Mouse (Mus musculus): ENCODE data around the gene Cacnb4. TPM values are rescaled to one million over a fixed set of nuclear protein-coding genes. Genes with fewer than 3 reads are reported as not detected.

Gene Cacnb4
- polyA plus RNA-seq, 1 experiment from 2014 or later: 2.0 TPM

DNA sequence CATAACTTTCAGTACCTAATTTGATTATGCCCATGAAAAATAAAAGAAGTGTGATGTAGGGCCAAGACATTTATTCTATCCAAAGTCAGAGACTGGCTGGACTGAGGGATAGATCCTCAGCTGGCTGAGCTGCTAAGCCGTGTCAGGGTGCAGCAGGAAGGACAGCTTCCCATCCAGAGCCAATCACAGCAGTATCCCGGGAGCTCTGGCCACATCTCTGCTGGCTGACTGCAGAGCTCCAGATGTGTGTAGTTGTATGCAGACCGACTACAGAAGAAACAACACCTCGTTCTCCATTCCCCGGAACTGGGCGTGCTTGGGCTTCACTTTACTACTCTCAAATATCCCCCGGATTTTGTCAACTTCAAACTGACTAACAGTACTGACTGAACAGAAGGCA, 243.3 kb downstream of the Cacnb4 start:
- Histone ChIP-seq H3K36me3 (ENCODE audit: insufficient read depth, low read length) (no peaks in the 10 kb centered on the region), H3K9me3 (ENCODE audit: low read length) (no peaks in the 10 kb centered on the region), H3K9ac (replicated peaks; ENCODE audit: low read length) (no peak overlapping the region), H3K4me2 (replicated peaks; ENCODE audit: low read depth, low read length) (no peak overlapping the region), H3K27me3 (ENCODE audit: insufficient read depth, low read length) (no peaks in the 10 kb centered on the region), H3K27ac (ENCODE audit: low read length) (no peak overlapping the region), H3K4me1 (ENCODE audit: insufficient read depth, low read length) (no peaks in the 10 kb centered on the region), H3K4me3 (ENCODE audit: low read length) (no peak overlapping the region)
- WGBS: 57% methylated on average over 7 of the region's 7 CpGs
- no peak for ATAC-seq (ENCODE audit: low FRiP score, low TSS enrichment)

DNA sequence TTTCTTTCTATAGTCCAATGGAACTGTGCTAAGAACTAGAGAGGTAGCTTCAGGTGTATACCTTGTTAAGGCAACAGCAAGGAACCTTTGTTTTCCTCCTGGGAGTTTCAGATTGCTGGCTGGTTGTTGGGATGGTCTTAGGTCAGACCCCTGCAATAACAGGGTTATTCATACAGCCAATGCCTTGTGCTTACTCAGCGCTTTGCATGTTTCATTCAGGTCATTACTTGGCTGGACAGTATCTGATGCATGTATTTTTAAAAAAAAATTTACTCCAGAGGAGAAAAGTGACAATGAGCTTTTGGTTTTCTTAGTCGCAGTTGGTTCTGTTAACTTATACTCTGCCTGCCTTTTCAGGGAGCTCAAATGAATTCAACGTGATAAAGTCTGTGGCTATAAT, 249.2 kb downstream of the Cacnb4 start:
- H3K9me3 ChIP-seq (ENCODE audit: low read length): no peaks in the 10 kb centered on the region
- H3K4me2 ChIP-seq (replicated peaks; ENCODE audit: low read depth, low read length): no peak overlapping the region
- H3K4me1 ChIP-seq (ENCODE audit: insufficient read depth, low read length): peaks cover 20% of the 10 kb centered on the region
- H3K9ac ChIP-seq (replicated peaks; ENCODE audit: low read length): no peak overlapping the region
- H3K4me3 ChIP-seq (ENCODE audit: low read length): no peak overlapping the region
- H3K27ac ChIP-seq (ENCODE audit: low read length): no peak overlapping the region
- H3K27me3 ChIP-seq (ENCODE audit: insufficient read depth, low read length): no peaks in the 10 kb centered on the region
- H3K36me3 ChIP-seq (ENCODE audit: insufficient read depth, low read length): no peaks in the 10 kb centered on the region
- WGBS: 80% methylated on average over 3 of the region's 3 CpGs
- no peak for ATAC-seq (ENCODE audit: low FRiP score, low TSS enrichment)

DNA sequence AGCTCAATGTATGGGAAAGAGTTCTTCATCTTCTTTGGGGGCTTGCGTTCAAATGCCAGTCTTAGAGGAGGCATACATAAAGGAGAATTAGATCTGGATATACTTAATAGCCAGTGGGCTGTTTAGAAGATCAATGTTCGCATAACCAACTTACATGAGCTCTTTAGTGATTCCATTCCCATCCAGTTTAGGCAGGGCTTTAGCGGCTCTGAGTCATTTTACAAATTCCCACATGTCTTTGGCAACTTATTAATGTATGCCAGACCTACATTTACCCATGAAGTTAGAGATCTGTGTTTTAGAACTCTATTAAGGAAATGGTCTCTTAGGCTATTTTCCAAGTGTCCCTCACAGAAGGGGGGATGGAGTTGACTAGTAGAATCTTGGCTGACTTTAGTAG, 250.6 kb downstream of the Cacnb4 start:
- Histone ChIP-seq H3K4me3 (ENCODE audit: low read length) (no peak overlapping the region), H3K4me2 (replicated peaks; ENCODE audit: low read depth, low read length) (peak overlapping the region; percentile 76; the same call in 1 of the 2 replicates), H3K4me1 (ENCODE audit: insufficient read depth, low read length) (peaks cover 34% of the 10 kb centered on the region), H3K9me3 (ENCODE audit: low read length) (no peaks in the 10 kb centered on the region), H3K36me3 (ENCODE audit: insufficient read depth, low read length) (no peaks in the 10 kb centered on the region), H3K27me3 (ENCODE audit: insufficient read depth, low read length) (no peaks in the 10 kb centered on the region), H3K27ac (ENCODE audit: low read length) (no peak overlapping the region), H3K9ac (replicated peaks; ENCODE audit: low read length) (no peak overlapping the region)
- no peak for ATAC-seq (ENCODE audit: low FRiP score, low TSS enrichment)
- WGBS: 89% methylated on average over 3 of the region's 3 CpGs

DNA sequence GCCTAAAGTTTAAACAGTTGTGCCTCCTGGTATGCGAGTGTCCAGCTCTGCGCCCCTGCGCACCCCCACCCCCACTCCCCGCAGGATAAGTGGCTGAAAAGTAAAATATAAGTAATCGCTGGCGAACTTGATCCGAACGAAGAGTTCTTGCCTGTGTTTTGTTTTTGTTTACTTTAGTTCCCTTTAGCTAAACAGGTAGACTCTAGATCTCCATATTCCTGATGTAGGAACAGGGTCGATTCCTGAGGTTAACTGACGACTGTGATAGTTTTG, 251.2 kb downstream of the Cacnb4 start:
- no peaks in the 10 kb centered on the region for H3K27me3 ChIP-seq (ENCODE audit: insufficient read depth, low read length)
- peak overlapping the region; percentile 97 for H3K9ac ChIP-seq (replicated peaks; ENCODE audit: low read length)
- 11% methylated on average over 10 of the region's 10 CpGs for WGBS
- peak overlapping the region; percentile 76 for H3K4me2 ChIP-seq (replicated peaks; ENCODE audit: low read depth, low read length)
- no peak for ATAC-seq (ENCODE audit: low FRiP score, low TSS enrichment)
- H3K27ac ChIP-seq (ENCODE audit: low read length): peak overlapping the region; percentile 52
- H3K9me3 ChIP-seq (ENCODE audit: low read length): no peaks in the 10 kb centered on the region
- H3K4me1 ChIP-seq (ENCODE audit: insufficient read depth, low read length): peaks cover 37% of the 10 kb centered on the region
- no peaks in the 10 kb centered on the region for H3K36me3 ChIP-seq (ENCODE audit: insufficient read depth, low read length)
- H3K4me3 ChIP-seq (ENCODE audit: low read length): peak overlapping the region; percentile 97

DNA sequence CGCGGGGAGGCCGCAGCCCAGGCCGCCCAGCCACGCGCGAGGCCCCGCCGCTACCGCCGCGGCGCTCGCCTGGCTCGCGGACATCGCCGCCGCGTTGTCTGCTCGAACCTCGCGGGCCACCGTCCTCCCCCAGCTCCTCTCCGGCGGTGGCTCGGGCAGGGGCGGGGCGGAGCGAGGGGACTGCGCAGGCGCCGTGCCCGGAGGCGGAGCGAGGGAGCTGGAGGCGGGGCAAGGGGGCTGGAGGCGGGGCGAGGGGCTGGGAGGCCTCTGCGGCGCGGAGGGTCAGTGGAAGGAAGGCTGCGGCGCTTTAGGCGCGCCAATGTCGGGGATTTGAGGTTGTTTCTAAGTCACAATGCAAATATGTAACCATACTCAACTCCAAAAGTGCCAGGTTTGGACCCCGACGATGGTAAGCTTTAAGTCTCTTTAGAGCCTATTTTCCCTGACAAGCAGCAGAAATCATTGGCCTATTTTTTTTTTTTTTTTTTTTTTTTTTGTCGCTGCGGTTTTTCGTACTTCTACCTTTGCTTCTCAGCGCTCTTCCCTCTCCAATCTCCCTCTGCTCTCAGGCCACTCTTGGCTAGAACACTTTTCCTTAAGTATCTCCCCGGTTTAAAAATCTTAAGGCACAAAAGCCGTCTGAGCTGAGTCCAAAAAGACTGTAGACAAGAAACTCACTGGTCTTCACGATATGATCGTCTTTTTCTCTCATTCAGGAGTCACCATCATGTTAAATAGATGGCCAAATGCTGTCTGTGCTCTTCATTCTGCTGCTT, 251.7 kb downstream of the Cacnb4 start, which contains the start of gene Arl5a:
TSS of gene Arl5a (minus strand) at position 155 of the 776 bp plus-strand sequence.
- peak within 1 kb of the TSS; percentile 86 for H3K27ac ChIP-seq (ENCODE audit: low read length)
- H3K27me3 ChIP-seq (ENCODE audit: insufficient read depth, low read length): no peaks in the 10 kb centered on the region
- H3K4me1 ChIP-seq (ENCODE audit: insufficient read depth, low read length): peaks cover 37% of the 10 kb centered on the region
- H3K4me2 ChIP-seq (replicated peaks; ENCODE audit: low read depth, low read length): peak within 1 kb of the TSS; percentile 76
- H3K9ac ChIP-seq (replicated peaks; ENCODE audit: low read length): peak within 1 kb of the TSS; percentile 97
- peak within 1 kb of the TSS; percentile 97 for H3K4me3 ChIP-seq (ENCODE audit: low read length)
- peak; percentile 95 for ATAC-seq (ENCODE audit: low FRiP score, low TSS enrichment)
- no peaks in the 10 kb centered on the region for H3K9me3 ChIP-seq (ENCODE audit: low read length)
- WGBS: under 1% methylated on average over 49 of the region's 57 CpGs
- H3K36me3 ChIP-seq (ENCODE audit: insufficient read depth, low read length): no peaks in the 10 kb centered on the region

DNA sequence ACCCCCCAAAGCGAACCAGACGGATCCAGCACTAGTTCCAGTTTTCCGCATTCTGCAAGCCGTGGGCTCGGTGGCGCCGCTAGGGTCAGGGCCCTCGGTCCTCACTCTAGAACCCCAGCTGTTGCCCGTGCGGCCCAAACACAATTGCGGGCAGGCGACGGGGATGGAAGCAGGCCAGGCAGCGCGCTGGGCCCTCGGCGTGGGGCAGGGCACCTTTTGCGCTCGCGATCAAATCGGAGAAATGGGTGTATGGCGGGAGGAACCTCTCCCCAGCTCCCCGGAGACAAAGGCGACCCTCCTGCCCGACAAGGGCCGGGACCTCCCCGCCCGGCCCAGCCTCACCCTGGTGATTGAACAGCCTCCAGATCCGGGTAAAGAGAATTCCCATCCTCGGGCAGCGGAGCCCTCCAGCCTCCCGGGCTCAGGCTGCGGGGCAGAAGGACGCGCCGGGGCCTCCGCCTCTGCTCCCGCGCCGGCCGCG, 252.3 kb downstream of the Cacnb4 start:
- H3K4me1 ChIP-seq (ENCODE audit: insufficient read depth, low read length): peaks cover 38% of the 10 kb centered on the region
- H3K4me2 ChIP-seq (replicated peaks; ENCODE audit: low read depth, low read length): peak overlapping the region; percentile 76
- peak overlapping the region; percentile 97 for H3K4me3 ChIP-seq (ENCODE audit: low read length)
- no peaks in the 10 kb centered on the region for H3K9me3 ChIP-seq (ENCODE audit: low read length)
- H3K36me3 ChIP-seq (ENCODE audit: insufficient read depth, low read length): no peaks in the 10 kb centered on the region
- no peaks in the 10 kb centered on the region for H3K27me3 ChIP-seq (ENCODE audit: insufficient read depth, low read length)
- peak; percentile 87 for ATAC-seq (ENCODE audit: low FRiP score, low TSS enrichment)
- peak overlapping the region; percentile 97 for H3K9ac ChIP-seq (replicated peaks; ENCODE audit: low read length)
- under 1% methylated on average over 41 of the region's 42 CpGs for WGBS
- H3K27ac ChIP-seq (ENCODE audit: low read length): peak overlapping the region; percentile 86

DNA sequence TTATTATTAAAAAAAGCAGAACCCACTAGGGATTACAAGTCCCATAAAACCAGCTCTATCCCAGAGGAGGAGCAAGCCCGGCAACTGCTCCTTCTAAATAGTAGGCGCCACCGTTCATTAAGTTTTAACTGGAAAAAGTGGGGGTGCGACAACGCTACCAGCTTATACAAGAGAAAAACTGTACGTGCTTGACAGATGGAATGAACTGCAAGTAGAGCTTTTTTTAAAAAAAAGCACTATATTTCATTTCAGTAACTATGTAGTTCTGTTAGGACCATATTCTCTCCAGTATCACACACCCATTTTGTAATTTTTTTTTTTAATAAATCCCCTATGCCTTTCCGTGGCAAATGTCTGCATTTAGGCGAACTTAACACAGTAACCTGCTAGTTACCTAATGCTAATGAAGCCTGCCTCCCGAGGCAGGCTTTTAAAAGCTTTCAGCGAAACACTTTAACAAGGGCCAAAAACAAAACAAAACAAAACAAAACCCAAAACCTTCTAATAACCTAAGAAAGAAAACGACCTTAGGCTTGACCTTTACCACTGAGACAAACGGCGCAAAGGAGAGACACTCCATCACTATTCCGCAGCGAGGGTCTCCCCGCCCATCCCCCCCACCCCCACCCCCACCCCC, 252.9 kb downstream of the Cacnb4 start:
- Histone ChIP-seq H3K4me1 (ENCODE audit: insufficient read depth, low read length) (peaks cover 41% of the 10 kb centered on the region), H3K4me3 (ENCODE audit: low read length) (peak overlapping the region; percentile 97), H3K27me3 (ENCODE audit: insufficient read depth, low read length) (no peaks in the 10 kb centered on the region), H3K9ac (replicated peaks; ENCODE audit: low read length) (peak overlapping the region; percentile 97), H3K36me3 (ENCODE audit: insufficient read depth, low read length) (no peaks in the 10 kb centered on the region), H3K9me3 (ENCODE audit: low read length) (no peaks in the 10 kb centered on the region), H3K27ac (ENCODE audit: low read length) (peak overlapping the region; percentile 50; the same call in 1 of the 2 replicates), H3K4me2 (replicated peaks; ENCODE audit: low read depth, low read length) (peak overlapping the region; percentile 76)
- no peak for ATAC-seq (ENCODE audit: low FRiP score, low TSS enrichment)
- 1% methylated on average over 16 of the region's 16 CpGs for WGBS

DNA sequence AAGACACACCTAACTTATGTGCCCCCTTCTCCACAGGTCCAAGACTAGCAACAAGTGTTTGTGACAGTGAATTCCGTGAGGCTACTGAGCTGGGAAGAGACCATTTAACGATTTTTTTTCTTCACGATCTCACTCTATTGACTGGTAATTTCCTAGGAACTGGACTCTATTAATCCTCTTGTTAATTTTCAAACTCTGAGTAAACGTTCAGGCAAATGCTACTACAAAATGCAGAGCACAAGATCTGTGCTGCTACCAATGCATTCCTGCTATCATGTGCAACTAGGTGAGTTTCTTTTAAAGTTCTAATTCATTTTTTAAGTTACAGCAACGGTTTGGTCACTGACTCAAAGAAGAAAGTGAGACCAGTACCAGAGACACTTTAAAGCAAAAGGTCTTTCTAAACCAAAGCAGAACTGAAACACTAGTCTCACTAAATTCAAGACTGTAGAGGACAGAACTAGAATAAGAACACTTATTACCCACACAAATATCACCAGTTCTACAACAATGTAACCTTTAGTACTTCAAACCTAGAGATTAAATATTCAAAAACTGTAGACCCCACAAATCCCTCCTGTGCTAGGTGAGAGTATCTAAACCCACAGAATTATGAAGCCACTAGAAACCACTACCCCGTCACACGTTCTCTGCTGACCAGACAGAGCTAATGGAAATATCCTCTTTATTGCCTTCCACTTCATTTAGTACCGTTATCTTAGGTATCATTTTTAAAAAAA, 253.6 kb downstream of the Cacnb4 start:
- Histone ChIP-seq H3K4me3 (ENCODE audit: low read length) (peak overlapping the region; percentile 97), H3K36me3 (ENCODE audit: insufficient read depth, low read length) (no peaks in the 10 kb centered on the region), H3K4me1 (ENCODE audit: insufficient read depth, low read length) (peaks cover 44% of the 10 kb centered on the region), H3K9ac (replicated peaks; ENCODE audit: low read length) (peak overlapping the region; percentile 97), H3K9me3 (ENCODE audit: low read length) (no peaks in the 10 kb centered on the region), H3K4me2 (replicated peaks; ENCODE audit: low read depth, low read length) (peak overlapping the region; percentile 76), H3K27me3 (ENCODE audit: insufficient read depth, low read length) (no peaks in the 10 kb centered on the region), H3K27ac (ENCODE audit: low read length) (peak overlapping the region; percentile 17; the same call in 1 of the 2 replicates)
- no peak for ATAC-seq (ENCODE audit: low FRiP score, low TSS enrichment)
- WGBS: 34% methylated on average over 8 of the region's 8 CpGs

DNA sequence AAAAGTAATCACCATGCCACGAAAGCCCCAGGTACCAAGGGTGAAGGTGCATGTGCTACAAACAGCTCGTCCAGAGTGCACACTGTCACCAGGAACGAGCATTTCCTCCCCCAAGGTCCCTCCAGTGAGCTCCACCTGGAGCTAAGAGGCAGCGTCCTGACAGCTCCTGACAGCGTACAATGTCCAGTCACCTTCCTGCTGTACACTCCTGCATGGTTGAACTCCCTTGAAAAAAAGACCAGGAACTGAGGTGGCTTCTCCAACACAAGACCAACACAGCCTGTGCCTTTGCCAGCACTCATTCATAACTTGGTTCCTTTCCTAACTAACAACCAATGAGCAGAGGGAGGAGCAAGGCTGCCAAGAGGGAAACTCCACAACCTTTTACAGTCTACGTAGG, 255.4 kb downstream of the Cacnb4 start:
- Histone ChIP-seq H3K9ac (replicated peaks; ENCODE audit: low read length) (no peak overlapping the region), H3K4me2 (replicated peaks; ENCODE audit: low read depth, low read length) (0 out of 2 replicates have a peak overlapping the region, but pooled peaks have one; percentile 7), H3K4me3 (ENCODE audit: low read length) (no peak overlapping the region), H3K4me1 (ENCODE audit: insufficient read depth, low read length) (peaks cover 44% of the 10 kb centered on the region), H3K9me3 (ENCODE audit: low read length) (peaks cover 3% of the 10 kb centered on the region), H3K36me3 (ENCODE audit: insufficient read depth, low read length) (peaks cover 7% of the 10 kb centered on the region), H3K27me3 (ENCODE audit: insufficient read depth, low read length) (no peaks in the 10 kb centered on the region), H3K27ac (ENCODE audit: low read length) (no peak overlapping the region)
- 33% methylated on average over 6 of the region's 6 CpGs for WGBS
- ATAC-seq (ENCODE audit: low FRiP score, low TSS enrichment): 0 out of 2 replicates have a peak, but pooled peaks have one; percentile 20
